15 mouse cellular contexts compared by ENCODE assay signal in the genomic region with DNA sequence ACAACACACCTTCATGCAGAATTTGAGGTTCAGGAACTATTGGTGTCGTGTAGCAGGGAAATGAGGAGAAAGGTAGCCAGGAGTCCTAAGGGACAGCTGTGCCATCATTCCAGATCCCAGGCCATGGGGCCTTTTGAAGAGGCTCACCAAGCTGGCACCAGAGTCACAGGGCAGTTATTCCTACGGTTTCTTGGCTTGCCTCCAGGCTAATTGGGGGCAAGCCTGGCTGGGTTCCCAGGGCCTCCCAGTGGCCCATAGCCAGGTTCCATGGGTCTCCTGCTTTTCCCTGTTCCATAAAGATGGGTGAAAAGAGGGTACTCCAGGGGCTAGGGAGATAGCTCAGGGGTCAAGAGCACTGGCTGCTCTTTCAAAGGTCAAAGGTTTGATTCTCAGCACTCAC. TPM values are rescaled to one million over a fixed set of nuclear protein-coding genes. Genes with fewer than 3 reads are reported as not detected.
DNase-seq lines count a peak whose midpoint lies in the region; ATAC-seq and TF ChIP-seq lines count a peak whose summit lies in the region.
"Had no signal": no experiment of that assay in that cellular context is flagged by ENCODE, and none has a peak within 500 bp of the region (broad histone marks: within the 10 kb centered on the region; RNA-seq: fewer than 3 reads in every experiment).

No protein-coding gene starts in this region.

- DNase-seq in forebrain, postnatal 0 days: peak; percentile 28
- DNase-seq in Muller cell, postnatal 12 days (ENCODE audit: inconsistent ontology term): peak; percentile 74
- peak; percentile 67 for DNase-seq in kidney, adult 9 months
- DNase-seq in layer of hippocampus, adult 9-11 months: no peak
- DNase-seq: lung, postnatal 14 days; thymus, postnatal 14 days had no signal

- H3K4me3 ChIP-seq in forebrain, postnatal 0 days (ENCODE audit: low read depth, low read length): no peak overlapping the region
- H3K4me3 ChIP-seq in forebrain, embryonic 15.5 days: no peak overlapping the region
- no peak overlapping the region for H3K4me3 ChIP-seq in intestine, embryonic 15.5 days (replicated peaks)
- no peak overlapping the region for H3K4me3 ChIP-seq in intestine, postnatal 0 days (ENCODE audit: low read depth, low read length)
- no peak overlapping the region for H3K4me3 ChIP-seq in neural tube, embryonic 15.5 days (replicated peaks)
- H3K4me3 ChIP-seq: hindbrain, embryonic 10.5 days; limb, embryonic 12.5 days had no signal

- no peak overlapping the region for H3K4me2 ChIP-seq in forebrain, postnatal 0 days (ENCODE audit: low read depth)
- no peak overlapping the region for H3K4me2 ChIP-seq in forebrain, embryonic 15.5 days (replicated peaks)
- no peak overlapping the region for H3K4me2 ChIP-seq in intestine, embryonic 15.5 days (replicated peaks)
- H3K4me2 ChIP-seq in intestine, postnatal 0 days (replicated peaks; ENCODE audit: low read depth): no peak overlapping the region
- H3K4me2 ChIP-seq in neural tube, embryonic 15.5 days: no peak overlapping the region
- H3K4me2 ChIP-seq: limb, embryonic 12.5 days had no signal

- no peaks in the 10 kb centered on the region for H3K9me3 ChIP-seq in forebrain, postnatal 0 days (ENCODE audit: low read length)
- no peaks in the 10 kb centered on the region for H3K9me3 ChIP-seq in forebrain, embryonic 15.5 days
- H3K9me3 ChIP-seq in intestine, embryonic 15.5 days: no peaks in the 10 kb centered on the region
- no peaks in the 10 kb centered on the region for H3K9me3 ChIP-seq in intestine, postnatal 0 days (ENCODE audit: control insufficient read depth)
- no peaks in the 10 kb centered on the region for H3K9me3 ChIP-seq in neural tube, embryonic 15.5 days (replicated peaks)
- H3K9me3 ChIP-seq: G1E; hindbrain, embryonic 10.5 days; limb, embryonic 12.5 days had no signal

- H3K27ac ChIP-seq in forebrain, postnatal 0 days (ENCODE audit: low read depth, low read length): no peak overlapping the region
- no peak overlapping the region for H3K27ac ChIP-seq in forebrain, embryonic 15.5 days (replicated peaks)
- H3K27ac ChIP-seq in intestine, embryonic 15.5 days: no peak overlapping the region
- no peak overlapping the region for H3K27ac ChIP-seq in intestine, postnatal 0 days (ENCODE audit: low read depth, low read length)
- H3K27ac ChIP-seq in neural tube, embryonic 15.5 days (replicated peaks): no peak overlapping the region
- H3K27ac ChIP-seq: hindbrain, embryonic 10.5 days; kidney, postnatal 0 days; limb, embryonic 12.5 days had no signal

- no peaks in the 10 kb centered on the region for H3K27me3 ChIP-seq in forebrain, postnatal 0 days (ENCODE audit: insufficient read depth, low read length)
- no peaks in the 10 kb centered on the region for H3K27me3 ChIP-seq in forebrain, embryonic 15.5 days
- no peaks in the 10 kb centered on the region for H3K27me3 ChIP-seq in intestine, embryonic 15.5 days (replicated peaks)
- no peaks in the 10 kb centered on the region for H3K27me3 ChIP-seq in intestine, postnatal 0 days (replicated peaks; ENCODE audit: control insufficient read depth, insufficient read depth, low read length)
- H3K27me3 ChIP-seq in neural tube, embryonic 15.5 days (replicated peaks): no peaks in the 10 kb centered on the region
- H3K27me3 ChIP-seq: limb, embryonic 12.5 days had no signal

- TF ChIP-seq CTCF in forebrain, postnatal 0 days (IDR thresholded peaks at IDR 0.05; ENCODE audit: low read depth): no peak
- no peak for TF ChIP-seq CTCF in intestine, postnatal 0 days (IDR thresholded peaks at IDR 0.05; ENCODE audit: low read depth)

- WGBS in forebrain, postnatal 0 days: 29% methylated on average over 2 of the region's 2 CpGs
- WGBS in forebrain, embryonic 15.5 days: 24% methylated on average over 2 of the region's 2 CpGs
- 65% methylated on average over 2 of the region's 2 CpGs for WGBS in intestine, embryonic 15.5 days
- 51% methylated on average over 2 of the region's 2 CpGs for WGBS in intestine, postnatal 0 days
- WGBS in neural tube, embryonic 15.5 days: 51% methylated on average over 2 of the region's 2 CpGs

- ATAC-seq in forebrain, postnatal 0 days: no peak
- ATAC-seq in forebrain, embryonic 15.5 days (replicated peaks): no peak
- ATAC-seq in intestine, embryonic 15.5 days: no peak
- no peak for ATAC-seq in intestine, postnatal 0 days
- ATAC-seq in neural tube, embryonic 15.5 days (ENCODE audit: low FRiP score): no peak

- H3K4me1 ChIP-seq in forebrain, postnatal 0 days (ENCODE audit: insufficient read depth): no peaks in the 10 kb centered on the region
- peaks cover 20% of the 10 kb centered on the region for H3K4me1 ChIP-seq in forebrain, embryonic 15.5 days
- peaks cover 4% of the 10 kb centered on the region for H3K4me1 ChIP-seq in intestine, embryonic 15.5 days (replicated peaks)
- no peaks in the 10 kb centered on the region for H3K4me1 ChIP-seq in intestine, postnatal 0 days (replicated peaks; ENCODE audit: control insufficient read depth, insufficient read depth, low read length)
- H3K4me1 ChIP-seq in neural tube, embryonic 15.5 days: peaks cover 15% of the 10 kb centered on the region

- H3K36me3 ChIP-seq in forebrain, postnatal 0 days (ENCODE audit: insufficient read depth): peaks cover 33% of the 10 kb centered on the region
- H3K36me3 ChIP-seq in forebrain, embryonic 15.5 days: peaks cover 31% of the 10 kb centered on the region
- peaks cover 22% of the 10 kb centered on the region for H3K36me3 ChIP-seq in intestine, embryonic 15.5 days
- peaks cover 20% of the 10 kb centered on the region; the same call in 1 of the 2 replicates for H3K36me3 ChIP-seq in intestine, postnatal 0 days (ENCODE audit: control insufficient read depth, insufficient read depth)
- H3K36me3 ChIP-seq in neural tube, embryonic 15.5 days: peaks cover 30% of the 10 kb centered on the region

- H3K9ac ChIP-seq in forebrain, postnatal 0 days: no peak overlapping the region
- H3K9ac ChIP-seq in forebrain, embryonic 15.5 days (replicated peaks): no peak overlapping the region
- H3K9ac ChIP-seq in intestine, embryonic 15.5 days: 0 out of 2 replicates have a peak overlapping the region, but pooled peaks have one; percentile 5
- no peak overlapping the region for H3K9ac ChIP-seq in intestine, postnatal 0 days (ENCODE audit: low read depth, low read length)
- H3K9ac ChIP-seq in neural tube, embryonic 15.5 days (replicated peaks): no peak overlapping the region
- H3K9ac ChIP-seq: limb, embryonic 12.5 days had no signal

RNA-seq across cellular contexts. Expression of gene Zswim4, which starts 5.0 kb away (rescaled TPM):
- 36.5 and 47.7 TPM in 2 replicates for total RNA-seq in forebrain, postnatal 0 days (2014; rRNA removed)
- polyA plus RNA-seq in forebrain, postnatal 0 days (2015; fragmentation: Nextera tagmentation; extraction: Ambion mirVana): 15.1 and 15.5 TPM in 2 replicates
- polyA plus RNA-seq in forebrain, embryonic 15.5 days (2015; fragmentation: Nextera tagmentation; extraction: Ambion mirVana): 41.1 and 42.8 TPM in 2 replicates
- polyA plus RNA-seq in intestine, embryonic 15.5 days (2015; fragmentation: Nextera tagmentation; extraction: Ambion mirVana): 9.0 TPM in 2 replicates
- polyA plus RNA-seq in intestine, postnatal 0 days (2015; fragmentation: Nextera tagmentation; extraction: Ambion mirVana): 3.7 and 3.8 TPM in 2 replicates
- polyA plus RNA-seq in neural tube, embryonic 15.5 days (2015; fragmentation: Nextera tagmentation; extraction: Ambion mirVana): 14.8 and 16.0 TPM in 2 replicates

RNA-seq across cellular contexts. Expression of gene D8Ertd738e, which starts 7.7 kb away (rescaled TPM):
- 130 and 146 TPM in 2 replicates for total RNA-seq in forebrain, postnatal 0 days (2014; rRNA removed)
- 255 and 310 TPM in 2 replicates for polyA plus RNA-seq in forebrain, postnatal 0 days (2015; fragmentation: Nextera tagmentation; extraction: Ambion mirVana)
- 233 and 252 TPM in 2 replicates for polyA plus RNA-seq in forebrain, embryonic 15.5 days (2015; fragmentation: Nextera tagmentation; extraction: Ambion mirVana)
- 292 and 312 TPM in 2 replicates for polyA plus RNA-seq in intestine, embryonic 15.5 days (2015; fragmentation: Nextera tagmentation; extraction: Ambion mirVana)
- 308 and 309 TPM in 2 replicates for polyA plus RNA-seq in intestine, postnatal 0 days (2015; fragmentation: Nextera tagmentation; extraction: Ambion mirVana)
- polyA plus RNA-seq in neural tube, embryonic 15.5 days (2015; fragmentation: Nextera tagmentation; extraction: Ambion mirVana): 263 and 280 TPM in 2 replicates

RNA-seq across cellular contexts. Expression of gene Mri1, which starts 15.3 kb away (rescaled TPM):
- 36.2 and 36.4 TPM in 2 replicates for total RNA-seq in forebrain, postnatal 0 days (2014; rRNA removed)
- polyA plus RNA-seq in forebrain, postnatal 0 days (2015; fragmentation: Nextera tagmentation; extraction: Ambion mirVana): 32.0 and 39.8 TPM in 2 replicates
- 53.3 and 58.8 TPM in 2 replicates for polyA plus RNA-seq in forebrain, embryonic 15.5 days (2015; fragmentation: Nextera tagmentation; extraction: Ambion mirVana)
- polyA plus RNA-seq in intestine, embryonic 15.5 days (2015; fragmentation: Nextera tagmentation; extraction: Ambion mirVana): 72.4 and 77.5 TPM in 2 replicates
- polyA plus RNA-seq in intestine, postnatal 0 days (2015; fragmentation: Nextera tagmentation; extraction: Ambion mirVana): 54.9 and 60.3 TPM in 2 replicates
- 51.5 and 58.8 TPM in 2 replicates for polyA plus RNA-seq in neural tube, embryonic 15.5 days (2015; fragmentation: Nextera tagmentation; extraction: Ambion mirVana)

RNA-seq across cellular contexts. Expression of gene Ccdc130, which starts 28.4 kb away (rescaled TPM):
- 23.3 and 23.4 TPM in 2 replicates for total RNA-seq in forebrain, postnatal 0 days (2014; rRNA removed)
- 22.2 and 22.4 TPM in 2 replicates for polyA plus RNA-seq in forebrain, postnatal 0 days (2015; fragmentation: Nextera tagmentation; extraction: Ambion mirVana)
- 24.5 and 27.6 TPM in 2 replicates for polyA plus RNA-seq in forebrain, embryonic 15.5 days (2015; fragmentation: Nextera tagmentation; extraction: Ambion mirVana)
- polyA plus RNA-seq in intestine, embryonic 15.5 days (2015; fragmentation: Nextera tagmentation; extraction: Ambion mirVana): 14.3 and 16.8 TPM in 2 replicates
- polyA plus RNA-seq in intestine, postnatal 0 days (2015; fragmentation: Nextera tagmentation; extraction: Ambion mirVana): 12.8 and 12.9 TPM in 2 replicates
- polyA plus RNA-seq in neural tube, embryonic 15.5 days (2015; fragmentation: Nextera tagmentation; extraction: Ambion mirVana): 22.1 and 23.0 TPM in 2 replicates

RNA-seq across cellular contexts. Expression of gene Nanos3, which starts 56.8 kb away (rescaled TPM):
- 1.7 and 3.2 TPM in 2 replicates for total RNA-seq in forebrain, postnatal 0 days (2014; rRNA removed)
- 10.0 and 13.3 TPM in 2 replicates for polyA plus RNA-seq in forebrain, postnatal 0 days (2015; fragmentation: Nextera tagmentation; extraction: Ambion mirVana)
- polyA plus RNA-seq in forebrain, embryonic 15.5 days (2015; fragmentation: Nextera tagmentation; extraction: Ambion mirVana): 6.2 and 7.1 TPM in 2 replicates
- 2.5 and 2.9 TPM in 2 replicates for polyA plus RNA-seq in intestine, embryonic 15.5 days (2015; fragmentation: Nextera tagmentation; extraction: Ambion mirVana)
- polyA plus RNA-seq in intestine, postnatal 0 days (2015; fragmentation: Nextera tagmentation; extraction: Ambion mirVana): 1.6 and 1.8 TPM in 2 replicates
- polyA plus RNA-seq in neural tube, embryonic 15.5 days (2015; fragmentation: Nextera tagmentation; extraction: Ambion mirVana): 7.4 and 11.9 TPM in 2 replicates
- total RNA-seq: G1E had no signal
- polyA plus RNA-seq: G1E; liver, embryonic 16.5 days had no signal
